Mouse (Mus musculus): Measurements from ENCODE around the gene H1f0.

DNA sequence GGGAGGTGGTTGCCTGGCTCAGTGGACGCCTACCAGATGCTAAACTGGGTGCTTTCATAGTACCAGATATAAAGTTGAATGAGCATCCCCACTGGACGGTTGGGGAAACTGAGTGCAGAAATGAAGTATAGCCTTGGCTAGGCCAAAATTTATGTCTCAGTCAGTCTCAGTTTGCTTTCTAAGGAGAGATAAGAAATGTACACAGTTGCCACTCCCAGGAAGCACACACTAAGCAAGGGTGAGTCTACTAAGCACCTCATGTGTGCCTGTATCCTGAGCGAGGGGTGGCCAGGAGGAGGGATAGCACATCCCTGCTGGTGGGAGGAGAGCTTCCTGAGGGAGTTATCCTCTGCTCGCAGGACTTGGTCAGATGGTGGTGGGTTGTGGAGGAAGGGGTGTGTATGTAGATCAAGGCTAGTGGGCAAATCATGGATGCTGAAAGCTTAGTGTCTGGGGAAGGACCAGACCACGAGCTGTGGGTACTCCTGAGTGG lies 43.9 kb upstream of the H1f0 start:
- TF ChIP-seq CTCF (IDR thresholded peaks at IDR 0.05; ENCODE audit: low read depth) = no peak
- TF ChIP-seq EP300 (IDR thresholded peaks at IDR 0.05; ENCODE audit: low read depth) = no peak
